Mouse (Mus musculus): ENCODE data around the gene Chml.

- TF ChIP-seq CTCF (IDR thresholded peaks at IDR 0.05; ENCODE audit: low read depth) = no peak
- no peak for TF ChIP-seq EP300 (IDR thresholded peaks at IDR 0.05; ENCODE audit: low read depth)
Measured at GRCm38 (mm10) chr1:175675116-175675515, 17.6 kb downstream of the Chml start.
